Mouse (Mus musculus): Measurements from ENCODE around the gene Sdccag8.
A peak's percentile ranks its signal among the peaks of the same experiment; 100 is the strongest.

The Sdccag8 gene

GRCm38 (mm10) chr1:176874155-176874554 lies 59.7 kb downstream of the Sdccag8 start:
- no peak for DNase-seq (ENCODE audit: extremely low spot score, low spot score)

DNA sequence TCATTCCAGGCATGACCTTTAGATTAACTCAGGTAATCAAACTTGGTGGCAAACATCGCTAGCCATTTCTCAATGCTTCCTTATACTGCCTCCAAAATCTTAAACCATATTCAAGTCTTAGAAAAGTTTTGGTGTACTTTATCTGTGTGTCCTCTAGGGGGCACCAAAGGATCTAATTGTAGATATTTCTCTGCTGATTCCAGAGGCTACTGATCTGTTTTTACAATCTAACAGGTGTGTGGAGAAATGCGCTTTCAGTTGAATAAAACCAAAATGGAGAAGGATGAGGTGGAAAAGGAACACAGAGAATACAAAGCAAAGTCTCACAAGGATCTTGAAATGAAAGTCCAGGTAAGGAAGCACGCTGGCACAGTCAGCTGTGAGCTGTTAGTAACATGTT lies 63.3 kb downstream of the Sdccag8 start:
- DNase-seq (ENCODE audit: extremely low spot score, low spot score), result no peak

- DNase-seq (ENCODE audit: extremely low spot score, low spot score), result no peak
Observed at GRCm38 (mm10) chr1:176879005-176879404, 64.5 kb downstream of the Sdccag8 start.

GRCm38 (mm10) chr1:176879614-176880013 lies 65.2 kb downstream of the Sdccag8 start:
- peak; percentile 33 for DNase-seq (ENCODE audit: extremely low spot score, low spot score)

DNA sequence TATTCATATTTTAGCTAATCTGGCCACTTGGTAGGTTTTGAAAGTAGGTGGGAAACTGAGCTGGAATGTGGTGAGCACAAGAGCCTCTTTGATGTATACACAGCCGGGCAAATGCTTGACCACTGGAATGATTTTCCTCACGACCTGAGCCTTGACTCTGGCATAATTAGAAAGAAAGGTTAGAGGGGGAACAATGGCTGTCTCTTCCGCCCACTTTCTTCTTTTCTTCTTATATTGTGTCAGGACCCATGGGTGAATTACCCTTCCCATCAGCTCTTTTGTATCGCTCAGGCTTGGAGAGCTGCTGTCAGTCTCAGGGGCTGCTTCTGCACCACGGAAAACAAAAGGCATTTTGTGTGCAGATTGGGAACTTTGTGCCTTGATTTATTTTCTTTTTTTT lies 65.6 kb downstream of the Sdccag8 start:
- no peak for DNase-seq (ENCODE audit: extremely low spot score, low spot score)

DNA sequence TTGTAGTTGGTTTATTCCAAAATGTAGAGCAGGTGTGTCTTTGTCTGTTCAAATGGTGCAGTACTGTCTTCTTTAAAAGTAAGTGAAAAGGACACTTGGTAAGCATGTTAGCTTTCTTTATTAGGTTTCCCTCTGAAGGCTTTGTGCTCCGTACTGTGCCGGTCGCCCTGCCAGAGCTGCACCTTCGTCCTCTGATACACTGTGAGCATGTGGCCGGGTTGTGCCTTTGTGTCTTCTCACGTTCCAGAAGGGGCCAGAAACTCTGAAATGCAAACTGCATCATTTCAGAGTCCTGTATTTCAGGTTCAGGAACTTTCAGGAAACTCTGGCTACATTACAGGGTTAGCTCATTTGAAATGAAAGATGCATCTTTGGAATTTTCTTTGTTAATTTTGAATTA lies 66.5 kb downstream of the Sdccag8 start:
- no peak for DNase-seq (ENCODE audit: extremely low spot score, low spot score)

DNA sequence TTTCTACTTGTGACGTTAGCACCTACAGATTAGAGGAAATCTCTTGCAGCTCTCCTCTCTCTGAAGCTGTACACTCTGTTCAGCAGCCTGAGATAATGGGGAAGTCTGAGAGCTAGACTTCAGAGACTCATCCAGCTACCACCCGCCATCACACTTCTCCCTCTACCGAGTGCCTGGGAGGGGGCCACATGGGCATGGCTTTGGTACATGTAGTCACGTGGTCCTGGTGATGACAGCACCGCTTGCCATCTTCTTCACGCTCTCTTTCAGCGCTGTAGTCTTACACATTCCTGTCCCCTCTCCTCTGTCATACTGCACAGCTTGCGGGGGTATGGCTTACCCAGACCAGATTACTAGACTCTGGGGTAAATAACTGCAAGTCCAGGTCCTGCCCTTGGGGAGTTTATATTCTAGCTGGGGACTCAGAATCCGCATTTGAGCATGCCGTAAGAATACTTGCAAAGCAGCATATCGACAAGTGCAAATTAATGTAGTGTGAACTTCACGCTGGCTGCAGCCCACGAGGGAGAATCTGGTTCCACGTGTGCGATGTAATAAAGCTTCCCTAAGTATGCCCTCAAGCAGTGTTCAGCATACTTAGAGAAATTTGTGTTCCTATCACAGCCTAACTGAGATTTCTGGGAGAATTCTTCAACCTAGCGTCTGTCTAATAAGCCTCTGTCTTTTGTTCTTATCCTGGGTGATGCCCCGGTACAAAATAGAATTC lies 70.9 kb downstream of the Sdccag8 start:
- DNase-seq (ENCODE audit: extremely low spot score, low spot score), result no peak

DNA sequence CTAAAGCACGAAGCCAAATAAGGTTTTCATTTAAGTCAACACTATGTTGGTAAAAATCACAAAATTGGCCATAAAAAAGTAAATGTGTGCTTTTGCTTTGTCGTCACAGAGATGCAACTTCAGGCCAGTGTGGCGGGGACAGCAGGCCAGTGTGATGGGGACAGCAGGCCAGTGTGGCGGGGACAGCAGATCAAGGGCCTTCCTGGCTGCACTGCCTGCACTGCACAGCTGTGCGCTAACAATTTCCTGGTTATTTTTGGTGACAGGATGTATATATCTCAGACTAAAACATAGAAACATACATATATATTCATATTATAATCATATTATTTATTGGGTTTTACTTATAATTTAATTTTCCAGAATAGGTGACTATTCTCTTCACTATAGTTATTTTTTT lies 71.5 kb downstream of the Sdccag8 start:
- DNase-seq (ENCODE audit: extremely low spot score, low spot score), result no peak

DNA sequence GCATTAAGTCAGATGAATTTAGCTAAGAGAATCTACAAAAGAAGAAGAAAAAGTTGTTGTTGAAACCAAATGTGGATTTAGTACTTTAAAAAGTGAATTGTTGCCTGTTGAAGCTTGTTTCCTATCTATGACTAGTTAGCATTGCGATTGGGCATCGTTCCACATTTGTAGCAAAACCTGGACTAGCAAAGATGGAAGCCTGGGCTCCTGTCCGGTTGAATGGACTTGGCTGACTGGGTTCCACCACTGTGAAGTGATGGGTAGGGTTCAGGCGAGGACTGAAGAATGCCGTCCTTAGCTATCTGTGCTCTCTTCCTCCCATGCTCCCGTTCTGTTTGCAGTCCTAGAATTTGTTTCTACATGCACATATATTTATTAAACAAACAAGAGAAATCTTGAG lies 89.3 kb downstream of the Sdccag8 start:
- DNase-seq (ENCODE audit: extremely low spot score, low spot score), result no peak

GRCm38 (mm10) chr1:176915946-176916345 lies 101.5 kb downstream of the Sdccag8 start:
- no peak for DNase-seq (ENCODE audit: extremely low spot score, low spot score)

GRCm38 (mm10) chr1:176919486-176919885 lies 105.0 kb downstream of the Sdccag8 start:
- no peak for DNase-seq (ENCODE audit: extremely low spot score, low spot score)

DNA sequence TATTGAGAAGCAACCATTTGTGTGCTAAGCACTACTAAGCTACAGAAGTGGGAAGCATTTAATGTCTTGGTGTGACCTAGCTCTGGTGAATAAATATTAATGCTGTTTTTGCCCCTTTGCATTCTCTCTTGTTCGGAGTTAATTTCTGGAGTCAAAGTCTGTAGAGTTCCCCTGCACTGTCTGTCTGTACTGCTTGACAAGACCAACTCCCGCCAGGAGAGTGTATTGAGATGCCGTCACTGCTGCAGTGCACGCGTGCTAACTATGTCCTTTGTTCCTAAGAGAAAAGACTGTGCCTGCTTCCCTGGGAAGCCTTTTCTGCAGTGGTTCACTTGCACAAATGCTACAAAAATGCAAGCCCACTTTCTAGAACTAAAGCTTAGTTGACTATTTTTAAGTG lies 108.4 kb downstream of the Sdccag8 start:
- no peak for DNase-seq (ENCODE audit: extremely low spot score, low spot score)

DNA sequence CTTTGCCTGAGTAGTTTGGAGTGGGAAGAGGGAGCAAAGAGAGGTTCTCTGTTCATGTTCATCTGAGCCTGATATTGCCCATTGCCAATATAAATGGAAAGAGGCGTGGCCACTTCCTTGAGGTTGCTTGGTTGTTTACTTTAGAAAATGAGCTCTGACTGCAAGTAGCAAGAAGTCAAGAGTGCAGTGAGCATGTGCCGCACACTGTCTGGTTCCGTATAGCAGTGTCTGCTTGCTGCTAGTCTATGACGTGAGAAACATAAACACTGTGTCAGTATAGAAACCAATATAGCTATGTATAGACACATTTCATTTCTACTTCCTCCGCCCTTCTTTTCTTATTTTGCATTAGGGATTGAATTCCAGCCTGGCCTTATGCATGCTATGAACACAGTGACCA lies 111.5 kb downstream of the Sdccag8 start:
- no peak for DNase-seq (ENCODE audit: extremely low spot score, low spot score)

DNA sequence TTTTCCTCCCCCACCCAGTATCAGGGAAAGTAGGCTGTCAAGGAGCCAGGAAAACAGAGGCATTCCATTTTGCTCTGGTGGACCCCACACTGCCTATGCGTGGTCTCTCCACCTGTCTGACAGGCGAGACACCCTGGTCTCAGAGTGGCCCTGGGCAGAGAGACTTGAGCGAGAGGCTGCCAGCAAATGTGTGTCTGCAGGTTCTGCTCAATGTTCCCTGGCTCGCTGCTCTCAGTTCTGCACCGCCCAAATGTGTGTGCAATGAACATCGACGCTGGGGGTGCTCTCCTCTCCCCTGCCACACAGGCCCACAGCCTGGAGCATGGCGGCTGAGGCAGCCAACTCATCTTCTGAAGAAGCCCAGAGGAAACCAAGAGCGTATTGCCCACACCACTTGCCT lies 112.9 kb downstream of the Sdccag8 start:
- no peak for DNase-seq (ENCODE audit: extremely low spot score, low spot score)

DNA sequence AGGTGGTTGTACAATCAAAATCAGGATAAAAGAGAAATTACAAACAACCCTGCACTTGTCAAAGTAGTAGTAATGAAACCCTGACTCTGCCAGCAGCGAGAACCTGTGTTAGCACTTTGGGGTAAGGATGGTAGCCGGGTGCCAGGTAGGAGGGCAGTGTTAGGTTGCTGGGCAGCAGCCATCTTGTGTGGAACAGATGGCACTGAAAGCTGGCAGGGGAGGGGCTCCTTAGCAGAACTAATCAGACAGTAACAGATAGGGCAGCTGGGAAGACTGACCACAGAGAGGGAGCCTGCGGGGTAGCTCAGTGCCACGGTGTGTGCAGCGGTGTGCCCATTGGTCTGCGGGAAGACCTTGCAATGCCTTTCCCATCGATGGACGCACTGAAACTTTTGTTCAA lies 115.2 kb downstream of the Sdccag8 start:
- DNase-seq (ENCODE audit: extremely low spot score, low spot score), result no peak

GRCm38 (mm10) chr1:176930574-176930973 lies 116.1 kb downstream of the Sdccag8 start:
- no peak for DNase-seq (ENCODE audit: extremely low spot score, low spot score)

GRCm38 (mm10) chr1:176930981-176931500 lies 116.6 kb downstream of the Sdccag8 start:
- no peak for DNase-seq (ENCODE audit: extremely low spot score, low spot score)

- no peak for DNase-seq (ENCODE audit: extremely low spot score, low spot score)
Observed at GRCm38 (mm10) chr1:176931511-176931910, 117.1 kb downstream of the Sdccag8 start.

DNA sequence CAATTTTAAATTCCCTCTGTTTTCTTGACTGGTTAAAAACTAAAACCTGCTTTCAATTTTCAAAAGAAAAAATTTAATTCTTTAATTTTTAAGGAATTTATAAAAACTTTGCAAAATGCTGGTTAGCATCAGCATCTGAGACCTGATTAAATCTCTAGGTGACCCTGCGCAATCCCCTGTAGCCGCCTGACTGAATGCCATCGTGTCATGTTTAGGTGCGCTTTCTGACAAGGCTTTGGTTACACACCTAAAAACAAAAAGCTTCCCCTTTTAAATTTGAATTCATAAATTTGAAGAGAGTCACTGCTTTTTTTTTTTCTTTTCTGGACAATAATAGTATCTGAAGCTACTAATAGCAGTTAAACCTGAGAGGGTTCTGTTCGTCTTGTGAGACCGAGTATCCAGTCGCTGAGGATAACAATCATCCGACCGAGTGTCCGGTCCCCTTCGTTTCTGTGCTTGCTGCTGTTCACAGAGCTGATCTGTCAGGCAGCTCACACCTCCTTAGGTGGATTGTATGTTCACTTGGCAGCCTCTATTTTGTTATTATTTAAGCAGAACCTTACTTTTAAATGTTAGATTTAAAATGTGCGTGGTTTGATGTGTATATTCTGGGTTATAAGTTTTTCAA lies 118.0 kb downstream of the Sdccag8 start:
- no peak for DNase-seq (ENCODE audit: extremely low spot score, low spot score)

DNA sequence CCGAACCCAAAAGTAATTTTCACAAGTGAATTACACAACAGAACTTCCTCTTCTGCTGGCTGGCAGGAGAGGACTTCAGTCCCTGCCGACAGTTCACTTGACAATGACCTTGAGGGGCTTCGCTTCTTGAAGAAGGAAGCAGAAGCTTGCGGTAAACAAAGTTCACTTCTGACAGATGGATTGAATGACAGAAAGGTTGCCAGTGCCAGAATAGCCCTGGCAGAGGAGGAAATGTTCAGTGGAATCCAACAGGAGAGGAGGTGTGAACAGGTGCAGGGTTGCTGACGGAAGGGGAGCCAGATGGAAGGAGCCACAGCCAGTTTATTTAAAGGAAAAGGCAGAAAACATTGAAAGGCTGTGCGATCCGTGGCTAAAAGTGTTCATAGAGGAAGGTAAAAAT lies 118.9 kb downstream of the Sdccag8 start:
- DNase-seq (ENCODE audit: extremely low spot score, low spot score), result no peak

DNA sequence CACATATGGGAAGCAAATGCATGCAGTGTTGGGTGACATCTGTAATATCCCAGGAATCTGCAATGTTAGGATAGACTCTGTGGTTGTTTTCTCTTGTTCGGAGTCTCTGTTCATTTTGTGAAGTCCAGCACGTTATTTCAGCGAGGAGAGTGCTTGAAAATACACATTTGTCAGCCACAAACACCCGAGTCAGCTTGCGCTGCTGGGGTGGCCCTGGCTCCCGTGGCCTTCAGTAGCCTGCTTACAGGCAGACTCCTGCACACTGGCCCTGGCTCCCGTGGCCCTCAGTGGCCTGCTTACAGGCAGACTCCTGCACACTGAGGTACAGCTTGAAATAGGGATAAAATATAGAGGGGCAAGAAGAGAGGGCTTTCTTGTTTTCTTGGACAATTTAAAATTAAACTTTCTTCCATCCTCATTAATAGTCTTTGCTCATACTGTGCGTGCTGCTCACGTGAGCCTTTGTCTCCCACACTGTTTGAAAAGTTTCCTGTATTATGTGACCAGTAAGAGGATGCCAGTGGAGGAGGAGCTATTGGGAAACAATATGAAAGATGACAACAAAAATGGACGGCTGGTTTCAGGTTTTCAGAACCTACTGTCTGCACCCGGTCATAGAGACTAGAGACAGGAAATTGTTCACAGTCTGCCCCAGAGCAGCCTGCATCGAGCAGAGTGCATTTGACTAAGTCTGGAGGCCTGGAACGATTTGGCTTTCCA lies 119.7 kb downstream of the Sdccag8 start:
- DNase-seq (ENCODE audit: extremely low spot score, low spot score), result no peak

GRCm38 (mm10) chr1:176939901-176940341 lies 125.5 kb downstream of the Sdccag8 start:
- DNase-seq (ENCODE audit: extremely low spot score, low spot score), result no peak

Measured in neural tube, embryonic 10.5 days (tissue).